Mouse (Mus musculus): ENCODE data around the gene Prlh. TPM values are rescaled to one million over a fixed set of nuclear protein-coding genes. Genes with fewer than 3 reads are reported as not detected.
A peak's percentile ranks its signal among the peaks of the same experiment; 100 is the strongest.

The Prlh gene
- total RNA-seq, 2 experiments from 2014 or later, result not detected

- Histone ChIP-seq H3K4me3 (no peak overlapping the region), H3K27ac (no peak overlapping the region)
- DNase-seq (ENCODE audit: extremely low spot score in 1 of 2, low spot score in 2 of 2), result no peak
- intact Hi-C loops (cut with DNase I), result loop anchor here (5.0 to 10.0 kb wide), 4 partner anchors 311 to 556 kb away; no protein-coding TSS in a partner anchor
- no peak for TF ChIP-seq CTCF (IDR thresholded peaks at IDR 0.05)
These were observed 26.9 kb upstream of the Prlh start for GRCm38 (mm10) chr1:90926030-90926429.

- Histone ChIP-seq H3K27ac (no peak overlapping the region), H3K4me3 (no peak overlapping the region)
- TF ChIP-seq CTCF (IDR thresholded peaks at IDR 0.05), result no peak
- DNase-seq (ENCODE audit: extremely low spot score in 1 of 2, low spot score in 2 of 2), result no peak
- intact Hi-C loops (cut with DNase I), result loop anchor here (5.0 to 10.0 kb wide), 4 partner anchors 310 to 555 kb away; no protein-coding TSS in a partner anchor
These were observed 25.6 kb upstream of the Prlh start for GRCm38 (mm10) chr1:90927308-90927707.

- Histone ChIP-seq H3K27ac (no peak overlapping the region), H3K4me3 (no peak overlapping the region)
- no peak for TF ChIP-seq CTCF (IDR thresholded peaks at IDR 0.05)
- DNase-seq (ENCODE audit: extremely low spot score in 1 of 2, low spot score in 2 of 2), result no peak
- intact Hi-C loops (cut with DNase I), result loop anchor here (1.0 to 10.0 kb wide), 5 partner anchors 28 to 554 kb away; no protein-coding TSS in a partner anchor
These were observed 24.9 kb upstream of the Prlh start for GRCm38 (mm10) chr1:90927929-90928574.

GRCm38 (mm10) chr1:90928575-90928934 lies 24.4 kb upstream of the Prlh start:
- no peak overlapping the region for H3K27ac ChIP-seq
- intact Hi-C loops (cut with DNase I), result loop anchor here (1.0 to 10.0 kb wide), 5 partner anchors 28 to 554 kb away; no protein-coding TSS in a partner anchor
- H3K4me3 ChIP-seq, result no peak overlapping the region
- DNase-seq (ENCODE audit: extremely low spot score in 1 of 2, low spot score in 2 of 2), result peak; percentile 80 to 83
- peak; percentile 78 for TF ChIP-seq CTCF (IDR thresholded peaks at IDR 0.05)

- no peak for DNase-seq (ENCODE audit: extremely low spot score in 1 of 2, low spot score in 2 of 2)
- TF ChIP-seq CTCF (IDR thresholded peaks at IDR 0.05), result no peak
- Histone ChIP-seq H3K4me3 (no peak overlapping the region), H3K27ac (no peak overlapping the region)
- intact Hi-C loops (cut with DNase I), result no loop called here
These were observed 19.9 kb upstream of the Prlh start for GRCm38 (mm10) chr1:90933001-90933400.

- TF ChIP-seq CTCF (IDR thresholded peaks at IDR 0.05), result no peak
- intact Hi-C loops (cut with DNase I), result no loop called here
- DNase-seq (ENCODE audit: extremely low spot score in 1 of 2, low spot score in 2 of 2), result no peak
- no peak overlapping the region for H3K27ac ChIP-seq
- H3K4me3 ChIP-seq, result no peak overlapping the region
These were observed 15.9 kb upstream of the Prlh start for GRCm38 (mm10) chr1:90936990-90937389.

- Histone ChIP-seq H3K27ac (no peak overlapping the region), H3K4me3 (no peak overlapping the region)
- no peak for TF ChIP-seq CTCF (IDR thresholded peaks at IDR 0.05)
- intact Hi-C loops (cut with DNase I), result no loop called here
- DNase-seq (ENCODE audit: extremely low spot score in 1 of 2, low spot score in 2 of 2), result no peak
These were observed 12.9 kb upstream of the Prlh start for GRCm38 (mm10) chr1:90939980-90940379.

- Histone ChIP-seq H3K27ac (no peak overlapping the region), H3K4me3 (no peak overlapping the region)
- DNase-seq (ENCODE audit: extremely low spot score in 1 of 2, low spot score in 2 of 2), result no peak
- intact Hi-C loops (cut with DNase I), result no loop called here
- no peak for TF ChIP-seq CTCF (IDR thresholded peaks at IDR 0.05)
These were observed 7.7 kb upstream of the Prlh start for GRCm38 (mm10) chr1:90945171-90945570.

- no peak overlapping the region for H3K4me3 ChIP-seq
- intact Hi-C loops (cut with DNase I), result no loop called here
- no peak for TF ChIP-seq CTCF (IDR thresholded peaks at IDR 0.05)
These were observed 5.7 kb upstream of the Prlh start for GRCm38 (mm10) chr1:90947252-90947651.

GRCm38 (mm10) chr1:90949309-90949708 lies 3.6 kb upstream of the Prlh start:
- H3K27ac ChIP-seq, result no peak overlapping the region
- no peak overlapping the region for H3K4me3 ChIP-seq
- intact Hi-C loops (cut with DNase I), result no loop called here
- no peak for DNase-seq (ENCODE audit: extremely low spot score in 1 of 2, low spot score in 2 of 2)
- TF ChIP-seq CTCF (IDR thresholded peaks at IDR 0.05), result no peak

More at GRCm38 (mm10) chr1:90947252-90947651, 5.7 kb upstream of the Prlh start:
- H3K27ac ChIP-seq, result no peak overlapping the region
- DNase-seq (ENCODE audit: extremely low spot score in 1 of 2, low spot score in 2 of 2), result no peak

GRCm38 (mm10) chr1:90951670-90952069 lies 1.2 kb upstream of the Prlh start:
- no peak overlapping the region for H3K27ac ChIP-seq
- intact Hi-C loops (cut with DNase I), result loop anchor here (10.0 kb wide), 1 partner anchor 897 kb away; no protein-coding TSS in a partner anchor
- TF ChIP-seq CTCF (IDR thresholded peaks at IDR 0.05), result no peak
- no peak for DNase-seq (ENCODE audit: extremely low spot score in 1 of 2, low spot score in 2 of 2)
- no peak overlapping the region for H3K4me3 ChIP-seq

GRCm38 (mm10) chr1:90953688-90954087 lies 780 bp downstream of the Prlh start:
- intact Hi-C loops (cut with DNase I), result loop anchor here (10.0 kb wide), 1 partner anchor 899 kb away; no protein-coding TSS in a partner anchor

More at GRCm38 (mm10) chr1:90953688-90954087, 780 bp downstream of the Prlh start:
- H3K27ac ChIP-seq, result no peak overlapping the region
- H3K4me3 ChIP-seq, result no peak overlapping the region
- TF ChIP-seq CTCF (IDR thresholded peaks at IDR 0.05), result no peak
- no peak for DNase-seq (ENCODE audit: extremely low spot score in 1 of 2, low spot score in 2 of 2)
